Mouse (Mus musculus) 3134 (cell line): ENCODE results near the gene Gmpr.

Experiments
- DNase-seq: peaks from one replicate; pipeline ENCODE4 v3.0.0-alpha.2; 2011; ENCODE audit warnings: low spot score; ENCODE audit not compliant: insufficient read length; ENCODE audit errors: extremely low read depth

Gmpr gene

DNA sequence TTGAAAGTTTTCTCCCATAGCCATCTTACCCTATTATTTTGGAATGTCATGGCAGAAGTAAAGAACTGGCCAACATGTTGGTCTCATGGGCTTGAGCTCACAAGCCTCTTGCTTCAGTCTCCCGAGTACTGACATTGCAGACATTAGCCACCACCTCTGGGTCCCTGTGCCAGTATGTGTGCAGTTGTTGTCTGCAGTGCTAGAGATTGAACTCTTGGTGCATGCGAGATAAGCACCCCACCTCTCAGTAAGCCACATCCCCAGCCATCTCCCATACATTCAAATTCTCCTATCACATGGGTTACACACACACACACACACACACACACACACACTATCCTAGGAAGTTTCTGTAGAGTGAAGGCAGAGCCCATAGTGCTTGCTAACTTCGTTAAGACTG lies 7.3 kb upstream of the Gmpr start:
- no peak for DNase-seq

DNA sequence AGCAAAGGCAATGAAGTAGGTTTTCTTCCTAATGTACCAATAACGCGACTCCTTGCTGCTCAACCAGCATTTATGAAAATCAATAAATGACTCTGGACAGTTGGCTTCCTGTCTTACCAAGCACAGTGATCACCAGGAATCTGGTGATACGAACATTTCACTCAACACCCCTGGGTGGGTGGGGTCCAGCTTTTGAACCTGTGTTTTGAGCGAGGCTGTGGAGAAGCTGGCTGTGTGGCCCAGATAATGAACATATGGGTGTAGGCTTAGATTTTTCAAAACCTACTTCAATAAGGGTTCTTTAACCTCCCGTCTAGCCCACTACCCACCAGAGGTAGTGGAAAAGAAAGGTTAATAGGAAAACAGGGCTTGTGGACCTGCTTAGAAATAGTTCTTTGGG lies 4.5 kb upstream of the Gmpr start:
- DNase-seq = no peak

DNA sequence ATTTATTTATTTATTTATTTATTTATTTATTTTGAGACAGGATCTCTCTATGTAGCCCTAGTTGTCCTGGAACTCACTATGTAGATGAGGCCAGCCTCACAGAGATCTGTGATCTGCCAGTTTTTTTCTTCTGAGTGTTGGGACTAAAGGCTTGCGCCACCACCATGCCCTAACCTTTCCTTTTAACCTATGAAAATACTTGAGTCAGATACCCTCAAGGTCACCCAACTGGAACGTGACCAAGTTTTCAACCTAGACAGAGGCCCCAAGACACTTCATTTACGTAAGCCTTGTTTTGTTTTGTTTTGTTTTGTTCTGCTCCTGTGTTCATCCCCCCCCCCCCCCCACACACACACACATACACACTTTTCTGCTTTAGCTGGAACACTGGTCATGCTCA lies 1.7 kb upstream of the Gmpr start:
- DNase-seq = no peak

DNA sequence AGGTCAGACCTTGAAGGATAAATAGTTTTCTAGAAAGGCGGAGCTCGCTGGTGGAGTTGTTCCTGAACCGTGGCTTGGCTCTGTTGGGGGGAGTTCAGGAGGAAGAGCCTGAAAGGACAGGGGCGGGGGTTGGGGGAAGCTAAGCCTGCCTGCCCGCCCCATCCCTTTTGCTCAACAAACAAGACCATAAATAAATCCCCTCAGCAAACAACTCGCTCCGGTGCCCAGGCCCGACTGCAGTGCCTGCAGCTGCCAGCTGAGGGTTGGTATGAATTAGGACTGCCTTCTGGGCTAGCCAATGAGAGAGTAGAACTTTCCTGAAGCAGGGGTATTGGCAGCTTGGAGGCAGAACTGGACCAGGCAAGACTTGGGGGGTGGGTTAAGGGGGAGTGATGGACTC lies 1.3 kb downstream of the Gmpr start:
- DNase-seq = no peak

DNA sequence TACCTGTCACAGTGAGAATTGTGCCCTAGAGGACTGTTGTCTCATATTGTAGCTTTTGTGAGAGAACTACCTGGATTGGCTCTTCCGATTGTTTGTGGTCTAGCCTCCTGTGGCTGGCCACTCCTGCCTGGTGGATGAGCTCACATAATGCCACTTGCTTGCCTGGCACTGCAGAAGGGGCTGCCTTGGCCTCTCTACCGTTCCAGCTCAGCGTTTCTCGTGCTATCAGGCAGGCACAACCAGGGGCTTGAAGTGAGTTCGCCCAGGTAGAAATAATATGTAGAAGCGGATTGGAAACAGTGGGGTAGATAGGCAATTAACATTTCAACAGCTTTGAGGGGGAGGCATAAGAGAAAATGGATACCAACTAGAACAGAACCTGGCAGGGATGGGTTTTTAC lies 2.1 kb downstream of the Gmpr start:
- DNase-seq = no peak

DNA sequence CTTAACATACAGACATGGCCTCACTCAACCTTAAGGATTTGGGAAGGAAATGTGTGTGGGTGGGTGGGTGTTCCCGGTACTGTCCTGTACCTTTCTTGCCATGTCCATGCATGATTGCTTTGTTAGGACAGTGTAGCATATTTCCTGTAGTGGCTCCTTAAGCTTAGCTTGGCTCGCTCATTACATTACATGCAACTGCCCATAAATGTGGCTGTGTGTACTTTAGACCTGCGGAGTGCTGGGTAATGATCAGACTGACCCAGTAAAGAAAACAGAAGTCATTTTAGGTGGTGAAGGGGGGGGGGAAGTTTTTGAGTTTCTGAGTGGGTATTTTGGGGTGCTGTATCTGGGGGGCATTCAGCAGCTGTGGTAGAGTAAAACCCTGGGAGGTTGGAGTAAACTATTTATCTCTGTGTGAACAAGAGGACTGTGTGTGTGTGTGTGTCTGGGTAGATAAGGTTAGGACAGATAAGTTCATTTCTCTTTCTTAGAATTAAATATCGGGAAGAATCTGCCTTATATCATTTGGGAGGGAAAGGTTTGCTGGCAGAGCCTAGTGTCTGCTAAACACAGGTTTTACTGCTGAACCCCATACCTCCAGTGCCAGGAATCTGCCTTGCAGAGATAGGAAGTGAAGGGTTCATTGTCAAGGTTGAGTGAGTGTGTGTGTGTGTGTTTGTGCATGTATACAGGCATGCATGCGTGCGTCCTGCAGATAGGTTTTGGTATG lies 4.6 kb downstream of the Gmpr start:
- no peak for DNase-seq

DNA sequence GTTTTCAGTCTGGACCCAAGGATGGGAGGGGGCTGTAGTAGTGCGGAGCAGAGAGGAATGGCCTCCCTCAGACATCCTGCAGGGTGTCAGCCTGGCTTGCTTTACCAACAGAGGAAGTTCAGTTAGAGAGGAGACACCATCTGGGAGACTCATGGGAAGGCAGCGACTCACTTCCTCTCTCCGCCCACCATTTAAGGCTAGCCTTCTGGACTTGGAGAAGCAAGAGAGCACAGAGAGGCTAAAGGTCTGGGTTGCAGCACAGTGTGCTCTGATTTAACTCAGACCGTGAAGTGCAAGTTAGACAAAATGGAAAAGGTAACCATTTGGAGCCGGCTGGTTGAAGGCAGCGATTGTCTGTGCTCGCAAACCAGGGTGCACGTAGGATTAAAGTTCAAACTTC lies 5.3 kb downstream of the Gmpr start:
- no peak for DNase-seq

DNA sequence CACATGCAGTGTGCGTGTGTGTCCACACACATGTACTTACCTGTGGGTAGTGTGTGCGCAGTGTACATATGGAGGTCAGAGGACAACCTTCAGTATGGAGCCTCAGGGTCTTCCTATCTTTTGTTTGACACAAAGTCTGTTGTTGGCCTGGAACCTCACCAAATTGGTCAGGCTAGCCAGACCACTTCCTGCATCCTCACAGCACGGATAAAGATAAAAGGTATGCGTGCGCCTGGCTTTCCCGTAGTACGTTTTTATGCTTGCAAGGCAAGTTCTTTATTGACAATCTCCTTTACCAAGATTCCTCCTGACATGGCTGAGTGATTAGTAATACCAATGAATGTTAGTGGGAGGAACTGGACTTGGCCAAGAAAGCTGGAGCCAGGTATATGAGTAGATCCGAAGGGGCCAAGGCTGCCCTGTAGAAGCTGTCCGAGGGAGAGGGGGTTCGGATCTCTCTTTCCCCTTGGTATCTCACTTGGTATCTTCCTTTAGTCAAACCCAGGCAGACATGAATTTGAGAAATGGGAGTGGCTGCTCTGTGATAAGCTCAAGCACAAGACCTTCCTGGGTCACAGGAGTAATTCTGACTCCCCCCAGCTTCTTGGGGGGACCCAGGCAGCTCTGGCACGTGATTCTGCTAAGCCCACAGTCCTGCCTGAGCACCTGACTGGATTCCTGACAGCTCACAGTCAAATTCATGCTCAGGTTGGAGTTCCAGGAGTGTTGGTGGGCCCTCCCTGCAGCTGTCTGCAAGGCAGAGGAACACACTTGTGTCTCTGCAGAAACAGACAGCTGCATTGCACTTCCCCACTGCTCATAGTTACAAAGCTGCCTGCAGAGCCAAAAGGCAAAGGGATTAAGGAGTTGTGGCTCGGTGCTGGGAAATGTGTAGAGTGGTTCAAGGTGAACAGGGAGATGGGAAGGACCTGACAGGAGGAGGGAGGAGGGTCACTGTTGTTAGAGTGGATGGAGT lies 6.1 kb downstream of the Gmpr start:
- DNase-seq = no peak

DNA sequence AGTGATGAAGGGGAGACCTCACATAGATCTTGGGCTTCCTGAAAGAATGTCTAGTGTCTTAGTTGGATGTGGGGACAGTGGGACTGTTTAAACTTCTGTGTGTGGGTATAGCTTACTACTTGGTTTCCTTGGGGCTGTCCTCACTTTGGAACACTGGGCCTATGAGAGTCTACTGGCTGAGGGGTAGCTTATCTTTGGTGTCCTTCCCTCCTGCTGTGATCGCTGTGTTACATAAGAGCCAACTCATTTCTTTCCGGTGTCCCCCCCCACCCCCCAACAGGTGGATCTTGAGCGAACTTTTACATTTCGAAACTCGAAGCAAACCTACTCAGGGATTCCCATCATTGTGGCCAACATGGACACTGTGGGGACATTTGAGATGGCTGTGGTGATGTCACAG lies 6.9 kb downstream of the Gmpr start:
- no peak for DNase-seq

DNA sequence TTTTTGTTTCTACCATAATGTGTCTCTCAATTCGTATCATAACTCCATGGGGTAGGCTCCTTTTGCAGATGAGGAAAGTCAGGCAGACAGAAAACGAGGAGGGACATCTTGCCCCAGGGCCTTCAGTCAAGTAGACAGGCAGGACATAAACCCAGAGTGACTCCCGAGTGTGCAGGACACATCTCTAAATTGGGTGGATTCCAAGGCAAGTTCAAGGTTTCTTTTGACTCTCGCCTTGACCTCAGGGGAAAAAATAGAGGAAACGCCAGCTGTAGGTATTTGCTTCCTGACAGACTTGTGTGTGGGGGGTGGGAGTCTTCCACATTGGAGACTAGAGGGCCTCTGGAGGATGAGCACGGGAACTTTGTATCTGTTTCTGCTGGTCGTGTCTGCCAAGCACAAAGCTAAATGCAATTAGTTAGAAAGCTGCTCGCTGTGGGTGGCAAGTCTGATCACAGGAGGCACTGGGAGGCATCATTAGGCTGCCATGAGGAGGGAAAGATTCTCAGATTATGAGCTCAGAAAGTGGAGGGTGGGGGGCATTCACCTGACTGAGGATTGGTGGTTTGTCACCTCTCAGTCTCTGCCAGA lies 7.7 kb downstream of the Gmpr start:
- no peak for DNase-seq

DNA sequence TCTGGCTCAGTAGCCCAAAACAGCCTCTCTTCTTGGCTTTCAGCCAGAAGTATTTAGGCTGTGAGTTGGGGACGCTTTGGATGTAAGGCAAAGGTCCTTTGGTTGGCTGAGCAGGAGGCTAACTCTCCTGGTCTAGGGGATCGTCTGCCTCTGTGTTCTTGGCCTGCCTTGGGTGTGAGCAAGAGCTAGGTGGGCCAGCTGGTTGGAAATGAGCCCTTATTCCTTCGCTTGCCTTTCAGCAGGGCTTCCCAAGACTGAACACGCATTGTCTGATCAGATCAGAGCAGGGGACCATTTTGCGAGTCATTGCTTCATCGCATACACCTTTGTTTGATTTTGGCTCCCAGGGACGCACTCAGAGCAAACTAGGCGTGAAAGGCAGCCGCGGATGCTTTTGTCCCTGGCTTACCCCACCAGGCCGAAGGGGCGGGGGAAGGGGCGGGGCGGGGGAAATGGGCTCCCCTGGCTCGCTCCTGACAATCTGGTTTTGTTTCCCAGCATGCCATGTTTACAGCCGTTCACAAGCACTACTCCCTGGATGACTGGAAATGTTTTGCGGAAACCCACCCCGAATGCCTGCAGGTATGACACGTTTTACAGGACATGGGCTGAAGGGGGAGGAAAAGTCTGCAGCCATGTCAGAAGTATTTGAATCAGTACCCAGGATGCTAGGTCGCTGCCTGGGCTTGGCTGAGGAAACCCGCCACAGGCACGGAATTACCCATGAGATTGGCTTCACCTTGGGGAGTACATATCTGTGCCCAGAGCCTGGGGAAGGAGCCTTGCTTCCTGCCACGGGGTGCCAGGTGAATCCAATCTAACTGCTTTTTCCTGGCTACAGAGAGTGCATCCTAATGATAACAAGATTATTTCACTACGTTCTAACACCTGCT lies 9.5 kb downstream of the Gmpr start:
- DNase-seq = no peak

DNA sequence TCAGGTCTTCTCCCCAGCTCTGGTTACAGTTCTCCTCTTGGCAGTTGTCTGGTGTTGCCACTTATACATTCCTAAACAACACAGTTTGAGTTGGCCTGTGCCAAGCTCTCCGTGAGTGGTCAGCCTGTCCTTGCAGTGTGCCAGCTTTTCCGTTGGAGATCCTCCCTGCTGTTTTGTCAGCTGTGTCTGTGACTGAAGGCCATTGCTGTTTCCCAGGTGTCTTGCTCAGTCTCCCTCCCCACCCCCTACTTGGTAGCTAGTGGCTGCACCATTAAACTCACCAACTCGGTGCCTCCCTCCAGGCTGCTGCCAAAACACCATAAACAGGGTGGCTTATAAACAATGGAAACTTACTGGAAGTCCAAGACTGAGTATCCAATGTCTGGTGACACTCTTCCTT lies 17.1 kb downstream of the Gmpr start:
- no peak for DNase-seq

DNA sequence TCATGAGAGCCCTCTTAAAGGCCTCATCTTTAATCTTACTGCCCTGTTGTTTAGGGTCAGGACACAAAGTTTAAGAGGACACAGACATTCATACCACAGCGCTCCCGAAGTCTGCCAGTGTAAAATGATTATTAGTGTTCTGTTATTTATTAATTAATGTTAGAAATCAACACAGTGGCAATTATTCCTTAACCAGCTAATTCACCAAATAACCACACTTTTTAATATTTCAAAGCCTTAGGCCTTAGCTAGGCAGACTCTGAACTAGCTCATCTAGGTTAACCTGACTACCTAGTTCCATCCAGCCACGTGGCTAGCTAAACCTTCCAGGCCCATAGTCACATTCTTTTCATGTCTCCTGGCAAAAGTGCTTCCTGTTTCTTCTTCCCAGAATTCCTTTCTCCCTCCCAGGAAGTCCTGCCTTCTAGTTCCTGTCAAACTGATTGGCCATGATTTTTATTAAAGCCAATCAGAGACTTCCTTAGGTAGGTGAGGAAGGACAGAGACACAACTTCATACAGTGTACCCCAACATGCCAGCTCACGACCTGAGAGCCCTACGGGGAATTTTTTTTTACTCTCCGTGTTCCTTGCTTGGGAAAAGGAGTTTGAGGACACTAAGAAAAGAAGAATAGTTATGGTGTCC lies 17.7 kb downstream of the Gmpr start:
- DNase-seq = no peak

DNA sequence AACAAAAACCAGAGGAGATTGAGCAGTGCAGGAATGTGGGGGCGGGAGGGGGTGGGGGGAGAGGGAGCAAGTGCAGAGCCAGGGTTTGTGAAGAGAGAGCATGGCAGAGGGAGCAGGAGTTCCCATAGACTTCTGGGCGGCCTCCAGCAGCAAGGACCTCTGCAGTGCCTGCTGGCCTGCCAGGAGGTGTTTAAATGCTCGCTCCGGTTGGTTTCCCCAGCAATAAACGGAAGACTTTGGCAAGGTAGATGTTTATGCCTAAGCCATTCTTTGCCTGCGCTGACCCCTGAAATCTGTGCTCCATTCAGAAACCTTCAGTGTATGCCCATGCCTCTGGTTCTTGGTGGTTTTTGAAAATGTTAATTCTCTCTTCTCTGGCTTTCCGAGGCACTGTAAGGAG lies 19.0 kb downstream of the Gmpr start:
- no peak for DNase-seq

DNA sequence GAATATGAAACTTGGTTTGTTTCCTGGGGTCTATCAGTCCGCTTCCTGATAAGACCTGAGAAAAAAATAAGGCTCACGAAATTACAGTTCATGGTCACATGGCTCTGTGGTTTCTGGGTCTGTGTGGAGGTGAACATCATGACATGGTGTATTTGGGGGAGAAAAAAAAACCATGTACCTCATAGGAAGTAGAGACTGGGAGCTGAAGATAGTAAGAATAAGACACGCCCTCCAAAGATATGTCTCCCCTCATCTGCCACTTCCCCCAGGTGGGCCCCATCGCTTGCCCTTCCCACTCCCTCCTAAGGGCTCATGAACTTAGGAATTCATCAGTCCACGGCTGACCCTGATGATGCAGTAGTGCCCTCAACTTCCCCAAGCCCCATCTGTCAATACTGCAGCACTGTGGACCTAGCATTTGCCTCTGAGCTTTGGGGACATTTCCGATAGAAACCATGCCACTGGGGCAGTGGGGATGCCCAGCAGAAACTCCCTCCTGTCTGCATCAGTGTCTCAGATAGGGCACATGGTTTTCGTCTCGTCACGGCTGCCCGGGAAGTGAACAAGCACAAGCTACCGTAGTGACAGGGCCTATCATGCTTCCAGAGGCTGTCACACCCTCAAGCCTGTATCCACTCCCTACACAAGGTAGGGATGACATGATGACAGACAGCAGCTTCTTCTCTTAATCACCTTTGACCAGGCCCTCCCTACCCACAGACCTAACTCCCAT lies 20.2 kb downstream of the Gmpr start:
- no peak for DNase-seq

DNA sequence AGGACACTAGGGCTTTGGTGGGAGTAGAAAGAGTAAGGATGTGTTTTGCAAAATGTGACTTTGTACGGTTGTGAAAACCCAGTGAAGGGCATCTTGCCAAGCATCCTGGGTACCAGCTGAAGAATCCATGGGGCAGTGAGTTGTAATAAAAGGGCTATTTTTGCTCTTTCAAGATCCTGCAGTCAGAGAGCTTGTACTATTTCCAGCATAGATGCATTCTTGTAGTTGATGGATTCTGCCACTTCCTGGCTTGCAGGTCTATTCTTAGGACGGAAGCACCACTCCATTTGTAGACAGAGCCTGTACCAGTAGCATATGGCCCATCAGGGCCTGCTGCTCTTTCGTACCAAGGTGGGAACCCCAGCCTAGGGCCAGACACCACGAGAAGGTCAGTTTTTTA lies 21.5 kb downstream of the Gmpr start:
- DNase-seq = no peak

DNA sequence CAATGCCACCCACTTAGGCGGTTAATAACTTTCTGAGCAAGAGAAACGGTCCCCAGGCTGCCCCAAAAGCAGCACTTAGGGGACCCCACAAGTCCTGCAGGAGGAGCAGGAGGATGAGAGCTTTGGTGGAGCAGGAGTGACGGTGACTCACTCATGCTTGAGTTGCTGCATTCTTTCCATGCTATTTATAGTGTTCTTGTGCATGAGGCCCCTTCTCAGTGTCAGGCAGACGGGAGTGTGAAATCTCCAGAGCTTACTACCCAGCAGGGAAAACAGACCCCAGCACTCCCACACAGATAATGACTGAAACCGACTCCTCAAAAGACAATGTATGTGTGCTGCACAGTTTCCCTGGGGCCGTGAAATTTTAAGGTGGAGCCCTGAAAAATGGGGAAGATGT lies 23.5 kb downstream of the Gmpr start:
- DNase-seq = no peak

DNA sequence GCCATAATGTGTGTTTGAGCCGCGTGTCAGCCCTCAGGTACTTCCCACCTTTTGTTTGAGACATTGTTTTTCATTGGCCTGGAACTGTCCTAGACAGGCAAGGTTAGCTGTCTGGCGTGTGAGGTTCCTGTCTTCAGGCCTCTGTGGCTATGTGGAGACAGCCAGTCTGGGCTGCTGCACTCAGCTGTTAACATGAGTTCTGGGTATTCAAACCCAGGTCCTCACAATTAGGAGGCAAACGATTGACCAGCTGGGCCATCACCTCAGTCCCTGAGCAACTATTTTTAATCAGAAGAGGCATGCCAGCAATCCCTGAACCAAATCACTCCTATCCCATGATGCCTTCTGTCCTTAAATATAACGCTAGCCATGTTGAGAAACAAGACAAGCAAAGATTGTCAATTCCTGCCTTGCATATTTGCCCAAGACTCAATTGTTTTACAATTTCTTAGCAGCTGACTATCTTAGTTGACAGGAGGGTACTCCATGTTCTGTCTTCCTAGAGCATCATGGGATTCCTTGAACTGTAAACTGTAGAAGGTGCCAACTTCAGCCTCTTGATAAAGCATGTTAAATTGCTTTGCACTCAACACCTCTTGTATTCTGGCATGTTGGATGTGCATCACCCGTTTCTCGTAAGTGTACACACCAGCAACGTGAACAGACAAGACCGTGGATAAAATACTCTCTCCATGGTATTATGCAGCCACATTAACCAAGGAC lies 28.6 kb downstream of the Gmpr start:
- DNase-seq = no peak

DNA sequence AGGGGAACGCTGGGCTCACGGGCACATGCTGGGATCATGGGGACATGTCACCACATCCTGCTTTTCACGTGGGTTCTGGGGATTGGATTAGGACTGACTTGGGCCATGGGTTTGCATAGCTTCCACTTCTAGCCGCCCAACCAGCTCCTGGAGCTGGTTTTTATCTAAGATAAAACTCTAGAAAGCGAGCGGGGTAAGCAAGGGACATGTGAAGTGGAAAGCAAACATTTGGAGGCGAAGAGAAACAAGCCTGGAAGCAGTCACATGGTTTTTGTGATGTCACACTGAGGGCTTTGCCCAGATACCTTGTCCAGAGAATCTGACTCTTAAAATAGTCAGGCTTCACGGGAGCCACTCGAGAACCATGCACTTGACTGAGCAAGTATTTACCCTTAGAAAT lies 29.9 kb downstream of the Gmpr start:
- DNase-seq = no peak
